Mouse (Mus musculus) hindbrain, embryonic 11.5 days (tissue): ENCODE data around the gene Kit. TPM values are rescaled to one million over a fixed set of nuclear protein-coding genes. Genes with fewer than 3 reads are reported as not detected.
A peak's percentile ranks its signal among the peaks of the same experiment; 100 is the strongest.

ENCODE experiments used
- ATAC-seq: fragments of 200-750 bp; cut with Nextera tagmentation; 2 replicates; pipeline ENCODE4 v1.8.0; 2017; ENCODE audit warnings: mild to moderate bottlenecking, moderate TSS enrichment, moderate library complexity; ENCODE audit not compliant: low FRiP score
- DNase-seq: peaks from one replicate; pipeline ENCODE4 v3.0.0-alpha.2; 2015; ENCODE audit warnings: low spot score
- H3K27ac ChIP-seq: fragments of 300-500 bp; sonication (generic); 2 replicates; pipeline ENCODE4 v1.5.1; 2014; ENCODE audit warnings: mild to moderate bottlenecking, low read depth, low read length
- H3K27me3 ChIP-seq: fragments of 300-500 bp; sonication (generic); 2 replicates; pipeline ENCODE4 v1.6.1; 2014; ENCODE audit warnings: mild to moderate bottlenecking, low read length, moderate library complexity, mixed read lengths; ENCODE audit not compliant: control insufficient read depth, insufficient read depth
- H3K36me3 ChIP-seq: fragments of 300-500 bp; sonication (generic); 2 replicates; pipeline ENCODE4 v1.6.1; 2014; ENCODE audit warnings: mild to moderate bottlenecking, low read length, moderate library complexity, mixed read lengths; ENCODE audit not compliant: control insufficient read depth, insufficient read depth
- H3K4me1 ChIP-seq: fragments of 300-500 bp; sonication (generic); replicated peaks from 2 replicates; pipeline ENCODE4 v1.6.1; 2014; ENCODE audit warnings: low read length, mixed read lengths; ENCODE audit not compliant: control insufficient read depth, insufficient read depth
- H3K4me2 ChIP-seq: fragments of 300-500 bp; sonication (generic); replicated peaks from 2 replicates; pipeline ENCODE4 v1.6.1; 2014; ENCODE audit warnings: mild to moderate bottlenecking, low read depth, low read length
- H3K4me3 ChIP-seq: fragments of 300-500 bp; sonication (generic); 2 replicates; pipeline ENCODE4 v1.5.1; 2014; ENCODE audit warnings: low read depth, low read length
- H3K9ac ChIP-seq: fragments of 300-500 bp; sonication (generic); 2 replicates; pipeline ENCODE4 v1.6.1; 2014; ENCODE audit warnings: low read depth, low read length
- H3K9me3 ChIP-seq: fragments of 300-500 bp; sonication (generic); 2 replicates; pipeline ENCODE4 v1.6.1; 2016; ENCODE audit warnings: low read length; ENCODE audit not compliant: control insufficient read depth
- WGBS: fragments of 180-500 bp; shearing (Covaris S2); extraction: QIAGEN DNeasy Blood & Tissue Kit; methylation state at CpG from one replicate; pipeline ENCODE4 v1.1.7; 2014; 5-methylcytosine and 5-hydroxymethylcytosine counted together
- polyA plus RNA-seq: library from polyadenylated mRNA; unstranded; fragments of >200 nt; fragmentation: Nextera tagmentation; extraction: Ambion mirVana; gene quantifications from 2 replicates; pipeline ENCODE4 v1.2.1, GENCODE M21; 2014

Kit gene
- polyA plus RNA-seq, 1 experiment from 2014 or later: 34.8 TPM

DNA sequence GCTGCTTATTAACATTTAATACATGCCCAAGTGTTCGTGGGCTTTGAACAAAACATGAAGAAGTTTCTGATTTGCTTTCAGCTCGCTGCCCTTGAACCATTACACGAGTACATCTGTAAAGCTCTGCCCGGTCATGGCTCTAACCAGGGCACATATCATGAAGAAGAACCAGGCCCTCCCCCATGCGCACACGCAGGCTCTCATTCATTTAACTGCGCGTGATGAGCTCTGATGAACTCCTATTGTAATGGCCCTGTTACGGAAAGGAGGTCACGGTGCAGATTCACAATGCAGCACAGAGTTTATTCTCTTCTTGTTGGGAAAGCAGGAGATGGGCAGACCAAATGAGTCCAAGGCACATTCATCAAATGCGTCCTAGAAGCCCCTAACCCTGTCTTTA, 17.1 kb upstream of the Kit start:
- H3K4me2 ChIP-seq: no peak overlapping the region
- no peaks in the 10 kb centered on the region for H3K27me3 ChIP-seq
- no peak overlapping the region for H3K27ac ChIP-seq
- DNase-seq (no peak), ATAC-seq (no peak)
- 60% methylated on average over 11 of the region's 11 CpGs for WGBS
- H3K36me3 ChIP-seq: no peaks in the 10 kb centered on the region
- no peaks in the 10 kb centered on the region for H3K4me1 ChIP-seq
- no peak overlapping the region for H3K9ac ChIP-seq
- no peak overlapping the region for H3K4me3 ChIP-seq
- H3K9me3 ChIP-seq: no peaks in the 10 kb centered on the region

DNA sequence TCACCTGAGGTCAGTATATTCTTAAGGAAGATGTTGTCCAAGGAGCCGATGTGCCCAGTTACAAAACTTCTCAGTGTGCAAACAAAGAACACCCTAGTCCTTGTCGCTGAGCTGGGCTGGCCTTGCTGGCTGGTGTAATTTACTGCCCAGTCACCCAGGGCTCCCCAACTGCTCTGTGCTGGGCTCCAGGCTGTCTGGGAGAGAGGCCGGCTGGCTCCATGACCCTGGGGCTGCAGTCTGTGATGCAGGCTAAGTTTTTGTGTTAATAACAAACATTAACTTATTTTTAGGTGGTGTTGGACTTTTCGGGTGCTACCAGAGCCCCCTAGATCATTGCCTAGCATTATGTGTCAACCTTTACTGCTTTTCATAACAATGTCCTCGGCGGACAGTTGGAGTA, 15.4 kb upstream of the Kit start:
- Histone ChIP-seq H3K4me2 (no peak overlapping the region), H3K36me3 (no peaks in the 10 kb centered on the region), H3K9me3 (no peaks in the 10 kb centered on the region), H3K4me1 (no peaks in the 10 kb centered on the region), H3K27ac (no peak overlapping the region), H3K27me3 (no peaks in the 10 kb centered on the region), H3K4me3 (no peak overlapping the region), H3K9ac (no peak overlapping the region)
- ATAC-seq (no peak), DNase-seq (no peak)
- WGBS: 93% methylated on average over 6 of the region's 6 CpGs

DNA sequence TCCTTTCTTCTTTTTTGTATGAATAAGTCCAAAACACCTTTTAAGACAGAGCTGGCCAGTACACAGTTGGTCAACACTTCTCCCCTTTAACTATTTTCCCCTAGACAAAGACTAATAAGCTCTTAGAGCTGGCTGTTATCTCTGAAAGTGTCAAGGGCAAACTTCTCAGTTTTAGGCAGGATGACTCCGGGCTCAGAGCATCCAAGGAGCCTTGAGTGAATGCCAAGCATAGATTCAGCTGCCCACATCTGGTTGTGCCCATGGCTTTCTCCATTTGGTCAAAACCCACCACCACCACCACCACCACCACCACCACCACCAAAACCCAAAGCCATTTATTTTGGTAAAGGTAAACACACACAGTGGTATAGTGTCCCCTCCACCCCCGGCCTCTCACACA, 13.5 kb upstream of the Kit start:
- no peaks in the 10 kb centered on the region for H3K27me3 ChIP-seq
- no peaks in the 10 kb centered on the region for H3K36me3 ChIP-seq
- whole genome bisulfite sequencing: 90% methylated on average over 2 of the region's 2 CpGs
- H3K4me2 ChIP-seq: no peak overlapping the region
- ATAC-seq: no peak
- no peak overlapping the region for H3K27ac ChIP-seq
- no peaks in the 10 kb centered on the region for H3K9me3 ChIP-seq
- H3K9ac ChIP-seq: no peak overlapping the region
- H3K4me1 ChIP-seq: no peaks in the 10 kb centered on the region
- no peak overlapping the region for H3K4me3 ChIP-seq
- no peak for DNase-seq

GRCm38 (mm10) chr5:75574151-75574851, 415 bp upstream of the Kit start:
- Histone ChIP-seq H3K4me3 (peak overlapping the region; percentile 76), H3K4me1 (peaks cover 5% of the 10 kb centered on the region; the same call in 1 of the 2 replicates), H3K4me2 (peak overlapping the region; percentile 97), H3K27ac (no peak overlapping the region), H3K9ac (peak overlapping the region; percentile 78), H3K9me3 (no peaks in the 10 kb centered on the region), H3K36me3 (no peaks in the 10 kb centered on the region), H3K27me3 (peaks cover 3% of the 10 kb centered on the region; the same call in 1 of the 2 replicates)
- DNase-seq: no peak
- ATAC-seq: no peak
- WGBS: 2% methylated on average over 27 of the region's 27 CpGs

DNA sequence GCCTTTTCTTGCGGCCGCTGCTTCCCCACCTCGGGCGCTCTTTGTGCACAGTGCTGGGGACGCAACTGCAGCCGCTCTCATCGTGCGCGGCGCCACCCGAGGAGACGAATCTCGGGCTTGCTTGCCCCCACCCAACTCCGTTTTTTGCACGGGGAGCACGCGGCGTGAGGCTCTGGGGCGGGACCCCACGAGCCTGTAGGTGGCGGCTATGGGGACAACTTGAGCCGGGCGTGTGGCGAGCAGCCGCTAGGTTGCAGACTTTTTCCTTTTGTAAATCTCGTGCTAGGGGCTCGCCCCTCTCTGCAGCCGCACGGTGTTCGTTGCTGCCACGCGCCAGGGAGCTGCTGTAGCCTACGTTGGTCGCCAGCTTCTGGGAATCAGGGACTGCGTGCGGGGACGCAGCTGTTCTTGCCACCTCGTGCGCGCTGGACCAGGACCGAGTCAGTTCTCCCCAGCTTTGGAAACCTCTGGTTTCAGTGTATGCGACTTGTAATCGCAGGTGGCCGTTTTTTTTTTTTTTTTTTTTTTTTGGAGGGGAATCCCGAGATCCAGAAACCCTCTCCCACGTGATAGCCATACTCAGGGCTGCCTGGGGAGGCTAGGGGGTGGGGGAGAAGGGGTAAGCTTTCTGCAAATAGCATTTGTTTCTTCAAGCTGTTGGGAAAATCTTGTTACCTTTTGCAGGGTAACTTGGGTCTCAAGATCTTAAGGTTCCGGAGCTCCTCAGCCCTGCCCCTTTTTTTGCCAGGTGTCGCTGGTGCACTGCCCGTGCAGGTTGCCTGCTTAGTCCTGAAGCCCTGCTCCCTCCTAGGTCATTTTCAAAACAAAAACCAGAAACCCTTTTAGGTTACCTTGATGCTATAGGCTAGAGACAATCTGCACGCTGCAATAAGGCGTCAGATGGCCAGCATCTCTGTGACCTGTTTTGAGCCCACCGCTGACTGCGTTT, 1.1 kb downstream of the Kit start:
- H3K36me3 ChIP-seq: no peaks in the 10 kb centered on the region
- peaks cover 5% of the 10 kb centered on the region; the same call in 1 of the 2 replicates for H3K4me1 ChIP-seq
- H3K4me2 ChIP-seq: peak overlapping the region; percentile 97
- peak overlapping the region; percentile 76 for H3K4me3 ChIP-seq
- peaks cover 3% of the 10 kb centered on the region; the same call in 1 of the 2 replicates for H3K27me3 ChIP-seq
- peak; percentile 81 for DNase-seq
- no peak overlapping the region for H3K27ac ChIP-seq
- WGBS: under 1% methylated on average over 53 of the region's 53 CpGs
- no peaks in the 10 kb centered on the region for H3K9me3 ChIP-seq
- peak; percentile 81 for ATAC-seq
- peak overlapping the region; percentile 78 for H3K9ac ChIP-seq

DNA sequence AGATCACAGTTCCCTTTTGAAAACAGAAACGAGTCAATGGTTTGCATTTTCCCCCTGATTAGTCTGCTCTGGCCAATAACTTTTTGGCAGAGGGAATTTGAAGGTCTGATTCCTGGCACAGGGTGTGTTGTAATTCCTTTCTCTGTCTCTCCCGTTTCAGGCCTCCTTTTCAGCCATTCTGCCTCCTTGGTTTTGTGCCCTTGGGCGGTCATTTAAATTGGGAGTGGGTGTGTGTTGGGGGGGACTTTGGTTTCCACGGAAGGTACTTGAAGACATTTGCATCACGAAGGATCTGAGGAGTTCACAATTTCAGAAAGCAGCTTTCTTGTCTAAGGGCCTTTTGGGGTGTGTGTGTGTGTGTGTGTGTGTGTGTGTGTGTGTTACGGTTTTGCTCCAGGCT, 2.0 kb downstream of the Kit start:
- Histone ChIP-seq H3K4me1 (peaks cover 5% of the 10 kb centered on the region; the same call in 1 of the 2 replicates), H3K4me3 (peak overlapping the region; percentile 76), H3K9me3 (no peaks in the 10 kb centered on the region), H3K36me3 (no peaks in the 10 kb centered on the region), H3K4me2 (peak overlapping the region; percentile 97), H3K27me3 (peaks cover 3% of the 10 kb centered on the region; the same call in 1 of the 2 replicates), H3K9ac (no peak overlapping the region), H3K27ac (no peak overlapping the region)
- DNase-seq: no peak
- WGBS: 36% methylated on average over 6 of the region's 6 CpGs
- ATAC-seq: no peak

- no peak for ATAC-seq
- no peak overlapping the region for H3K4me2 ChIP-seq
- H3K9me3 ChIP-seq: no peaks in the 10 kb centered on the region
- no peak overlapping the region for H3K4me3 ChIP-seq
- H3K36me3 ChIP-seq: no peaks in the 10 kb centered on the region
- DNase-seq: no peak
- H3K27me3 ChIP-seq: peaks cover 3% of the 10 kb centered on the region; the same call in 1 of the 2 replicates
- no peak overlapping the region for H3K27ac ChIP-seq
- WGBS: 73% methylated on average over 7 of the region's 7 CpGs
- H3K9ac ChIP-seq: no peak overlapping the region
- peaks cover 5% of the 10 kb centered on the region; the same call in 1 of the 2 replicates for H3K4me1 ChIP-seq
These were observed 3.4 kb downstream of the Kit start for GRCm38 (mm10) chr5:75578141-75578540.

DNA sequence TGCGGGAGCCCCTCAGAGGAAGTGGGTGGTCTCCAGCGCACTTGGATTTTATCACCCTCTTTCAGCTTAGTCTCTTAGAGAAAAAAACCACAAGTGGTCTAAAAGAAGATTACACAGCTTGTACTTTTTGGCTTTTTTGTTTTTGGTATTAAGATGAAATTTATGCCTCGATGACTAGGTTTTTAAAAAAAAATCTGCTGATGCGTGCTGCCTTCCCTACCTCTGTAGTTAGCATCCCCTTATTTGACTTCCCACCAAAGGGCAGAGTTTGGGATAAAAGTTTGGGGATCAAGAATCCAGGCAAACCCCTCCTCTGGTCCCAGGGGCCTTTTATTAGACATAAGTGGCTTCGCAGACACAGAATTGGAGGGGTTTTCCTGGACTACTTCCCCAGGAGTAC, 4.5 kb downstream of the Kit start:
- peaks cover 5% of the 10 kb centered on the region; the same call in 1 of the 2 replicates for H3K4me1 ChIP-seq
- WGBS: 89% methylated on average over 5 of the region's 5 CpGs
- H3K27me3 ChIP-seq: peaks cover 3% of the 10 kb centered on the region; the same call in 1 of the 2 replicates
- no peaks in the 10 kb centered on the region for H3K36me3 ChIP-seq
- no peak overlapping the region for H3K4me3 ChIP-seq
- no peak overlapping the region for H3K27ac ChIP-seq
- no peak overlapping the region for H3K9ac ChIP-seq
- no peak for ATAC-seq
- DNase-seq: no peak
- no peak overlapping the region for H3K4me2 ChIP-seq
- H3K9me3 ChIP-seq: no peaks in the 10 kb centered on the region
